Mouse (Mus musculus) erythroblast, embryonic 14.5 days (primary cell): ENCODE results near the gene Gdf1.

Experiments used
- GATA1 ChIP-seq: IDR thresholded peaks from 2 replicates; pipeline ENCODE4 v1.6.1; 2012; ENCODE audit warnings: low read length, inconsistent platforms, mixed read lengths
- TAL1 ChIP-seq: IDR thresholded peaks from 3 replicates; pipeline ENCODE4 v1.6.1; 2012; ENCODE audit warnings: low read length, inconsistent platforms, mixed read lengths

GRCm38 (mm10) chr8:70370476-70370875 lies 40.9 kb downstream of the Gdf1 start:
- TF ChIP-seq TAL1 = no peak
- no peak for TF ChIP-seq GATA1
